Mouse (Mus musculus) lung, adult 18-20 months (tissue): ENCODE measurements at regions not wholly inside any gene's neighbourhood (a gene's known extent, or its start where the extent isn't known, plus 50 kb on each side); places are given as distances from the start of the nearest gene placed in this dataset.
"Not testable (repeated sequence)": the region's sequence is repeated elsewhere in the genome, so short reads cannot be mapped to it uniquely, and the experiment has no call there.

Experiments
- DNase-seq, 2 experiments: peaks; one replicate each; pipeline ENCODE4 v3.0.0; 2022; ENCODE audit warnings: mixed read lengths in 2 of 2

DNA sequence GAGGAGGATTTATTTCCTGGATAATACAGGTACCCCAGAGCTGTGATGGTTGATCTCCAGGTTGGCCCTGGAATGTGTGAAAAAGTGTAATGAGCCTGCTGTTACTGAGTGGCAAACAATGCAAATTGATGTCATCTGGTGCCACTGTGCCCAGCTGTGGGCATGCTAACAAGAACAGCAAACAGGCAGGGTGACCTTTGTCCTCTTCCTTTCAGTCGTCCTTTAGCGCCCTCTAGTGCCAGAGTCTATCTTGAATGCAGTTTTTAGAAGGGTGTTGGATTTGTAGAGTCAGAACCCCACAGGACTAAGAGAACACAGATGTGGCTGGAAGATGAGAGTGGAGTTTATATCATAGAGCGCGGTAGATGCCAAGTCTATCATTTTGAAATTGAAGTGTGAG is 164.3 kb downstream of the Sdhaf3 start:
- DNase-seq: peak in 1 of 2 experiments; percentile 35

DNA sequence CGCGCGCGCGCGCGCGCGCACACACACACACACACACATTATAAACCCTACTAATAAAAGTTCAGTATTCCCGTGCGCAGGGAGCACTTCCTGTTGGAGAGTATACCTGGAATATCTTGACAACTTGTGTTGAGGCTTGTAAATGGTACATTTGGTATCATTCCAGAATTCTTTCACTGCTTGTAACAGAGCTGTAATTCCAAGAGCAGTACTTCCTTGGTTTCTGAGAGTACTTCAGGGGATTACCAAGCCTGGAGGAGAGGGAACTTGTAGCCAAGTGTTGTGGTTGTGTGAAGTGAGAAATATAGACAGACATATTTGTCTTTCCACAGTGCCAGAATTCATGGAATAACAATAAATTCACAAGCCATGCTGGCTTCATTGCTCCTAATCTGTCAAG is 177.2 kb downstream of the Sdhaf3 start:
- DNase-seq: peak in 1 of 2 experiments; percentile 2

DNA sequence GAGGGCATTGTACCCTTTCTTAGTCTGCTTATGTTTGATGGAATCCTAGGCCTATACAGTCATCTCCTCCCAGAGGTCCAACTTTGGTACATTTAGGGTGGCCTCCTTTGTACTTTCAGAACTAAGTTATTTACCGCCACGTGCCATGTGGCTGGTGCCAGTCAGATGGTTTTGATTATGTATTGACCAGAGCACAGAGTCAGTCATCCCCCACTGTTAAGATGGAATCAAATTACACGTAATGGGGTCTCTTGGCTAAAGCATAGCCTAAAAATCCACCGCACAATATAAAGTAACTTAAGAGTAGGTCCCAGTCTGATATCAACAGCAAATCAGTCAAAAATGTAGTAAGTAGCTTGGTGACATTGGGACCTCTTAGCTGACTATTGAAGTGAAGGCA is 178.3 kb downstream of the Sdhaf3 start:
- DNase-seq: no peak

GRCm38 (mm10) chr6:7134888-7135287 is 179.1 kb downstream of the Sdhaf3 start:
- DNase-seq: no peak

GRCm38 (mm10) chr6:7181711-7182110 is 225.9 kb downstream of the Sdhaf3 start:
- no peak for DNase-seq

DNA sequence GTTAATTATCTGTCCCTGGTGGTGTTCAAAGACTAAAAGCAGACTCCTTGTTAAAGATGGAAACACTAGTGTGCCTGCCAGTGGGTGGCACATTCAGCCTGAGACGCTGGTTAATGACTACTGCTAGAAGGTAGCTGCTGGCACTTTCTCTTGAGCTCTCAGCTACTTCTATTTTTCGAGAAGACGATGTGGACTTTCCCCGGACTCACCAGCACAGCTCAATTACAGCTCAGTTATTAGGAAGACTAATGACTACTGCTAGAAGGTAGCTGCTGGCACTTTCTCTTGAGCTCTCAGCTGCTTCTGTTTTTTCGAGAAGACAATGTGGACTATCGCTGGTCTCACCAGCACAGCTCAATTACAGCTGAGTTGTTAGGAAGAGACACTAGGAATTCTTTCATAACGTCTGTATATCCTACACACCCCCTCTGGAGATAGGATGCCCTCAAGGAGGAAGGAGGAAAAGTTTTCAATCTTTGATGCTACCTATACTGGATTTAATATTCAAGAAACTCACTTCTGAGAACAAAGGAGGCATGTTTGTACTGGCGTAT is 243.3 kb downstream of the Sdhaf3 start:
- DNase-seq: no peak

DNA sequence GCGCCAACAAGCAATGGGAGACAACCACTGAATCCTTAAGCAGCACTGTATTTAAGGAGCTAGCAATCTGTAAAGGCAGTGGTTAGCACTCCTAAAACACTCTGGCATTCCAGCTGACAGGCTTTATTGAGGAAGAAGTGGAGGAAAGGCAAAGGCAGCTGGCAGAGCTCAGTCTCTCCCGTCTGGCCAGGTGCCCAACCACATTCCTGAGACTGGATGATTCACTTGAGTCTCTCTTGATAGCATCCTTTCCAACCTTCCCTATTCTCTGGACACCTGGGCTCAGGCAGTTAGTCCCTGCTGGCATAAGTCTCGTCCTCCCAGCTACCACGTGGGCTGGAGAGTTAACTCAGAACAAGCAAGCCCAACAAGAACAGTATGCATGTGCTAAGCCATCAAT is 260.1 kb downstream of the Sdhaf3 start:
- DNase-seq: peak in 1 of 2 experiments; percentile 6

- DNase-seq: no peak
These were observed 296.5 kb downstream of the Sdhaf3 start for GRCm38 (mm10) chr6:7252286-7252685.

DNA sequence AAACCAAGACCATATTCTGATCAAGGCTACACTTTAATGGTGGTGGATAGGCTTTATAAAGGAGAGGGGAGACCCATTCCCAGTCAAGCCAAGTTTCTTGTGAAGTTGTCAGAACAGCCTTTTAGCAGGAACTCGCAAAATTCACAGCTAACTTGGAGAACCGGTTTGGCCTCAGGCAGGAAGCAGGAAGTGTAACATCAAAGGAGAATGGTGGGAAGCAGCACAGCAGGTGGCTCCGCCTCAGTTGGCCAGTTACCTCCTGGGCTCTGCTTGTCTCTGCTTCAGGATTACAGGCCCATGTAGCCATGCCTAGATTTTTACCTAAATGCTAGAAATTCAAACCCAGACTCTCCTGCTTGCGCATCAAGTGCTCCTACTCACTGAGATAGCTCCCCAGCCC is 277.2 kb upstream of the Tac1 start:
- DNase-seq: no peak

- DNase-seq: no peak
These were observed 247.7 kb upstream of the Tac1 start for GRCm38 (mm10) chr6:7306956-7307355.

- DNase-seq: no peak
These were observed 241.2 kb upstream of the Tac1 start for GRCm38 (mm10) chr6:7313496-7313895.

DNA sequence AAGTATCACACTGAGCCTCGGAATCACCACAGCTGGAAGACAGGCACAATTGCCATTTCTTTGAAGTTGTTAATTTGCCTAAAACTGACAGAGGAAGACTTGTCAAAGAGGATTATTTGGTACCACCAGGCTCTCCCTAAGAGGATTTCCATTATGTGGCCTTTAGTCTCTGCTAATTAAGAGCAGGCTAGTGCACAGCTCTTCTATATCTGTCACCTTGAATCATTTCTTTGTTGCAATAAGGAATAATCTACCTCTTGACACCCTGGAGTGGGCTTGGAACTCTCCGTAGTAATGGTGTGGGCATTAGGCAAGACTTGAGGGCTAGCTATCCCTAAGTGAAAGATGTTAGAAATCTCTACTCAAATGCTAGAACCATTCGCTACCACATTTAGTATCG is 227.7 kb upstream of the Tac1 start:
- no peak for DNase-seq

GRCm38 (mm10) chr6:7356634-7357033 is 198.0 kb upstream of the Tac1 start:
- no peak for DNase-seq

DNA sequence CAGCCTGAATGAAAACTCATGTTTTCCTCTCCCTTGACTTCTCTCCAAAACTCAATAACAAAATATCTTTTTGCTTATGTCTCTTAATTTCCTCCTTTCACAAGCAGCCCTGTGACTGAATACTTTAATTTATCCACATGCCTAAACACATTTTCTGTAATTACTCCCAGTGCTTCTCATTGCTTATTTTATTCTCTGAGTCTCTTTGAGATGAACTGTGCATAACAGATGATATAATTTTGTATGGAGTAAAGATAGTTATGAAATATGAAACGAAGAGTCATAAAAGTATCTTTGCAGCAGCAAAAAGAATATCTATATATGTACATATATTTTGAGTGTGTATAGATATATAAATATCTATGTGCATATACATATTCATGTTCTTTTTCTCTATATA is 187.5 kb upstream of the Tac1 start:
- DNase-seq: no peak

- DNase-seq: no peak
These were observed 180.1 kb upstream of the Tac1 start for GRCm38 (mm10) chr6:7374629-7375028.

- DNase-seq: no peak
These were observed 178.8 kb upstream of the Tac1 start for GRCm38 (mm10) chr6:7375851-7376250.

GRCm38 (mm10) chr6:7378651-7379050 is 176.0 kb upstream of the Tac1 start:
- no peak for DNase-seq

GRCm38 (mm10) chr6:7424731-7425130 is 129.9 kb upstream of the Tac1 start:
- no peak for DNase-seq

GRCm38 (mm10) chr6:7441725-7442124 is 113.0 kb upstream of the Tac1 start:
- DNase-seq: no peak

- DNase-seq: not testable (repeated sequence)
These were observed 112.4 kb upstream of the Tac1 start for GRCm38 (mm10) chr6:7442286-7442685.

GRCm38 (mm10) chr6:7455881-7456280 is 98.8 kb upstream of the Tac1 start:
- DNase-seq: no peak

DNA sequence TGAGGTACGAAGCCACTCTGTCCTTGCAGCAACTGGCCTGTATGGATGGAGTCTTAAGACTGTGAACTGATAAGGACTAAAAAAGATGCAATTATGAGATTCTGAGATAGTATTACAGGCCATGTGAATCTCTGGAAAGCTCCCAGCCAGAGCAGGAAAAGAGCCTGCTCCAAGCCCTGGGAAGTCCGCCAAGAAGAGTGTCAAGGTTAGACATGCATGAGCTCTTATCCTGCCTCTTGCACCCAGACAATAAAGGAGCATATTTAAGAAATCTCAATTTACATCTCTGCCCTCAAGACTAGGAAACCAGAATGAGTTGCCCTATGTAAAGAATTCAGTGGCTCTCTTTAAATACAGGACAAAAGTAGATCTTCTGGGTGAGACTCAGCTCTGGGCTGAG is 90.8 kb upstream of the Tac1 start:
- no peak for DNase-seq

DNA sequence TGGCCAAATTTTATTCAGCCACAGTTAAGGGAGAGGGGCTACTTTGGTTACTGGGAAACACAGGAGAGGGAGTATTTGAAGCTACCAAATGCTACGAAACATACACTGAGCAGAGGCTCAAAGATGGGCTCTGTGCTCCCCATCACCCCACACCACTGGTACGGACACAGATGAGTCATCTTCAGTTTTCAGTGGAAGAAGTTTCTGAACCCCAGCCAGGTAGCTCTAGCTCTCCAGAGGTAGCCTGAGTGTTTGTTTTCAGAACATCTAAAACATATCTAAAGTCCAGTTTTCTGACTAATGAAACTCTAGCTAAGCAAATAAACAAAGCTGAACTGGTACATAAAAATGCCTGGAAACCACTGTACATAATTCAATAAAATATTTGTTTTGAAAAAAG is 90.3 kb upstream of the Tac1 start:
- no peak for DNase-seq

DNA sequence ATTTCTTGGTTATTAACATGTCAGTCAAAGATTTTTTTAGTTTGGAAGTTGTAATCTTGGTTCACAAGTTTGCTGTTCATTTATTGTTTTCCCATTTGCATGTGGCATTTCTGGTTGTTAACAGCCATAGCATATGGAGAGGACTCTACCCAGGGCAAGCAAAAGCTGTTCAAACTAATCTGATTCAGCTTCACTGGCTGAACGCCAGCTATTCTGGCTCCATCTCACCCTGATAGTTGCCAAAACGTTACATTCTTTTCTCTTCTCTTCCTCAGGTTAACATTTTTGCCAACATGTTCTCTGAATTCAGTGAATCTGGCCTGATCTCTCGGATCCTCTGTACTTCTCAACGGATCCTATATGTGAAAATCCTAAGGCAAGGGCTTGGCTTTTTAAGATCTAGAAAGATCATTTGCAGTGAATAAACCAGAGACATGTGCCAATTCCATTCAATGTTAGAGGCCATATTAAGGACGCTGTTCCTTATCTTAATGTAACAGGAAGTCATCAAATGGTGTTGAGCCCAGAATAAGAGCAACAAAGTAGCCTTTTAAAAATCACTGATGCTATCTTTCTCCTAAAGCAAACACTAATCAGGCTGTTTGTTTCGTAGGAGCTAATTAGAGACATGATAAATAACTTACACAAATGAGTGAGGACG is 82.2 kb upstream of the Tac1 start:
- peak in 1 of 2 experiments; percentile 0 for DNase-seq

DNA sequence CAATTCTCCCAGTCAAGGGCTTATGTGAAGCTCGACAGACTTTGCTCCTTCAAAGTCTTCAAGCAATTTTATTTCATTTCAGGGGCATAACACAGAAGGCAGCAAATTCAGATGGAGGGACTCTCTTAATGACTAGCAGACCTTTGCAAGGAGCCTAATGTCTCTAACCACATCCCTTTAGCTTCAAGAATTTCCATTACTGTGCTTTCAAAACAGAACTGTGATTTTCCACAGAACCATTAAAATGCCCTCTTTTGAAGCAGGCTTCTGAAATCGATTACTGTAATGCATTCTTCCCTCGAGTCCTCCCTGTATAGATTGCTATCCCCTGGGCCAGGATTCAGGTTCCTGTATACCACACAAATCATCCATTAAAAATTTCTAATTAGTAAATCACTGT is 80.9 kb upstream of the Tac1 start:
- DNase-seq: no peak
